Mouse (Mus musculus): ENCODE measurements around the gene Baz2b. TPM values are rescaled to one million over a fixed set of nuclear protein-coding genes. Genes with fewer than 3 reads are reported as not detected.
A peak's percentile ranks its signal among the peaks of the same experiment; 100 is the strongest.
"Not testable (repeated sequence)": the region's sequence is repeated elsewhere in the genome, so short reads cannot be mapped to it uniquely, and the experiment has no call there.

Baz2b gene
- total RNA-seq, 2 experiments from 2014 or later, result 29.5 to 35.1 TPM

DNA sequence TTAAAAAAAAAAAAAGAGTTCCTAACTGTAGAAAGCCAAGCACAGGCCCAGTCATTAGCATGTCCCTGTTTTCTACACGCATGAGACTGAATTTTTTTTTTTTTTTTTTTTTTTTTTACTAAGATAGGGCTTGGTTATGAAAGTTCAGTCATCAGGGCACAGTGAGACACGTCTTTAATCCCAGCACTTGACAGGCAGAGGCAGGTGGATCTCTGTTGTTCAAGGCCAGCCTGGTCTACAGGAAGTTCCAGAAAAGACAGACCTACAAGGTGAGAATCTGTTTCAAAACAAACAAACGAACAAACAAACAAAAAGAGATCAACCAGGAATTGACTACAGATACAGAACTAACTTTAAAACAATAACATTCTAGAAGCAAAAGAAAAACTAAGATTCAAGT is 100.6 kb downstream of the Baz2b start:
- DNase-seq (ENCODE audit: low spot score), result no peak

DNA sequence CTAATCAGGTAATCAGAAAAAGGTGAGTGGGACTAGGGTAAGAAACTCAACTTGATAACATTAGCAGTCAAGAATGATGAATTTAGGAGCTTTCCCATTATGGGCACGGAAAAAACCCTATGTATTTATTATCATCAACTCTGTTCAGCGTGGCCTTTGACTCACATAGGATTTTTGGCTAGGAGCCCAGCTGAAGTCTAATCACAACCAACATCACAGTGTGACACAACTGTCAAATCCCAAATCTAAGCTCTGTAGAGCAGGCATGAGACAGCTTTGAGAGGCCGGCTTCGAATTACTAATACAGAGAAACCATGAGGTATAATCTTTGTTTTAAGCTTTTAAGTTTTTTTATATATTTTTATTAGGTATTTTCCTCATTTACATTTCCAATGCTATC is 113.0 kb downstream of the Baz2b start:
- DNase-seq (ENCODE audit: low spot score), result no peak

DNA sequence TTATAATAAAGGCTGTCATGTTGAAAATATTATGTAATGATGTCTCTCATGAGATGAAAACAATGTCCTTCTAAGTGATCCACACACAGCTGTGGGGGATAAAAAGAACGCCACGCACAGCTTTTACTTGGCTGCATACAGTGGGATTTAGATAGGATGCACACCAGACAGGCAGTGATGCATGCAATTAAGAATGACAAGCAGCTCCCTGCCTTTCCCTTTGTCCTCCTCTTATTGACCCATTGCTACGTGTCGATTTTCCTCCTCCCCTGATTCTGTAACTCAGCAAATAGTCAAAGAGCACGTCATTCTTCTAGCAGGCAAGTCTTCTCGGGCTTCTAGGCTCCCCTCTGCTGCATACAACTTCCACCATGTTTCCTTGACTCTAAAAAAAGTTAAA is 119.4 kb downstream of the Baz2b start:
- DNase-seq (ENCODE audit: low spot score), result no peak

DNA sequence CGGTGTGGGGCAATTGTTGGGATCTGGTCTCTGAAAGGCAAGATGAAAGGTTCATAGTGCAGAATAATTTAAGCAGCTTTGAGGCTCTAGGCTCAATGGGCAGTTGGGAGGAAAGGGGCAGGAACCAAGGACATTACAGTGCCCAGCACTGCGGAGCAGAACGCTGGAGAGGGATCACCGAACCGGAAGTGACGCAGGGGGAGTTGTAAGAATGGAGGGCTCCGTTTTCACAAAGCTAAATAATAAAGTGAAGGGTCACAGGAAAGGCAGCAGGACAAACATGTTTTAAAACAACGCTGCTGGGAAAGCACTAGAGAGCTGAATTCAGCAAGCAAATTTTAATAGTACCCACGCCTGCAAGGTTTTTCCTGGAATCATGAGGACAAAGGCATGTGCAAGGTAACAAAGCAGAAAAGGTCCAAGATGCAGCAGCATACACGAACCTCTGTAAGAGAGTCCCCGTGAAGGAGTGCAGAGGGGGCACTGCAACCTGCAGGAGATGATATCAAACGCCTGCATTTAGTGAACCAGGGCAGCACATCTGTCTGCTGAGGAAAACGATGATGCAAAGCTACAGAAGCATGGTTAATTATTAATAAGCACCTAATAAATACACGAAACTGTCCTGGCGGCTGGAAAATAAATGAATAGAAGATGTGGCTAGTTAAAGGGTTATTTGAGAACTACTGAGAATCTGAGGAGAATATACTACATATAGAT is 120.0 kb downstream of the Baz2b start:
- DNase-seq (ENCODE audit: low spot score), result no peak

DNA sequence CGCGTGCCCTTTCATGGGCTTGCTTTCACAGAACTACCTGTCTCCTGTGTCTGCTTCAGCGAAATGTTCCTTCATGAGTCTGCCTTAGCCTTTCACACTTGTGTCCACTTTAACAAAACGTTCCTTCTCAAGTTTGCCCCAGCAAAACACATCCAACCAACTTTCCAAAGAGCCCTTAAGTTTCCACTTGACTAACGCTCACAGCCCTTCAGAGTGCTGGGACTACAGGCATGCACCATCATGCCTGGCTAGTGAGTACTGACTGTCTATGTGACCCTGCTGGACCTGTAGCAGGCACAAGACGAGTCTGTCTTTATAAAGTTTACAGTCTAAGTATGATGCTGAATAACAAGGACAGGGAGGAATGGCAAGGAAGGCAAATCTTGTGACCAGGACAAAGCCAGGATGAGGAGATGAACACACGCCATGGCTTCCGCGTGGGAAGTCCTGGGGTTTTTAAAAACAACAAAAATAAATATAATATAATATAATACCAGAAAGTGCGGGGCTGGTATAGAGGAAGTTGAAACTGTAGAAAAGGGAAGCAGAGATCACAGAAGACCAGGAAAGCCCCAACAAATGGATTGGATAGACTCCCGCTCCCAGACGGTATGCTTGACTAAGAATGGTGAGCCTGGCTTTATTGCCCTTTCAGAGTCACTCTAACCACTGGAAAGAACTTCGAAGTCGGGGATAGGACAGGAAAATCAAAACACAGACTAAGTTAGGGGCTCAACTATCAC is 120.7 kb downstream of the Baz2b start:
- no peak for DNase-seq (ENCODE audit: low spot score)

DNA sequence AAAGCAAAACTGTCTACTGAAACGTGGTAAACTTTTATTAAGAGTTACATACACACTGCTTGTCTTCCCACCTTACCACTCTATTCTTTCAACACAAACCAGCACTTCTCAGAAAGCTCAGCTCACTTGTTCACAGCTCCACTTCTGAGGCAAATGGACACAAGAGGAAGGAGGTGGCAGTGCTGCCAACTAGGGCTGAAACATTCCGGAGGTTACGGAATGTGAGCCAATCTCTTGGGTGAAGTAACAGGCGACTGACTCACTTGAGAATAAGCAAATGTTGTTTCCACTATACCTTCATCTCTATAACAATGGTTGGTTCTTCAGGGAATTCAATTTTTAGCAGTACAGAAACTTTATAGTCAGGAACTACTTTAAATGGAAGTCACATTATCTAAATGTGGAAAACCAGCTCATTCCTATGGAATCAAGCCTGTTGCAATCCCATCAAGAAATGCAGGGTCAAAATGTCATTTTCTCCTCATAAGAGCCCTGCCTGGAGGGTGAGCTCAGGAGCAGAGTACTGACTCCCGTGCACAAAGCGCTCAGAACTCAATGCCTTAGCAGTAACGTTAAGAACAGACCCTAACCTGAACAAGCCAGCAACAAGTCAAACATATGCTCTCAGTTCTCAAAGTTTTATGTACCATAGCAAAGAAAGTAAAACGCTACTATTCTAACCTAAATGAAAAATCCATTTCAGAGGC is 123.3 kb downstream of the Baz2b start:
- peak; percentile 58 for DNase-seq (ENCODE audit: low spot score)

DNA sequence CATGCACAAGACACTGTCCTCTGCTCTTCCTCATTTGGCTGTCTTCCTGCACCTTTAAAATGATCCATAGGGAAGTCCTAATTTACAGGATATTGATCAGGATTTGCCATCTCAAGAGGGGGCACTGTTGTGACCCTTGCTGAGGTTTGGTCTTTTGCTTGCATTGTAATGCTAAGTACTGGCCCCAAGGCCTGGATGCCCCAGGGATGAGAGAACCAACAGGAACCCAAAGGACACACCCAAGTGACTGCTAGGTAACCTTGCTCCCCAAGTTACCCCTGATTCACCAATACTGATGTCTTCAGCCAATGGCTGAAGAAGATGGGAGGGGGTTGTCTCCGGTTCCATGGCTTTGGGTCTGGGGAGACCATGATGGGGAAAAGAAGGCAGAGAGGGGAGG is 124.8 kb downstream of the Baz2b start:
- no peak for DNase-seq (ENCODE audit: low spot score)

DNA sequence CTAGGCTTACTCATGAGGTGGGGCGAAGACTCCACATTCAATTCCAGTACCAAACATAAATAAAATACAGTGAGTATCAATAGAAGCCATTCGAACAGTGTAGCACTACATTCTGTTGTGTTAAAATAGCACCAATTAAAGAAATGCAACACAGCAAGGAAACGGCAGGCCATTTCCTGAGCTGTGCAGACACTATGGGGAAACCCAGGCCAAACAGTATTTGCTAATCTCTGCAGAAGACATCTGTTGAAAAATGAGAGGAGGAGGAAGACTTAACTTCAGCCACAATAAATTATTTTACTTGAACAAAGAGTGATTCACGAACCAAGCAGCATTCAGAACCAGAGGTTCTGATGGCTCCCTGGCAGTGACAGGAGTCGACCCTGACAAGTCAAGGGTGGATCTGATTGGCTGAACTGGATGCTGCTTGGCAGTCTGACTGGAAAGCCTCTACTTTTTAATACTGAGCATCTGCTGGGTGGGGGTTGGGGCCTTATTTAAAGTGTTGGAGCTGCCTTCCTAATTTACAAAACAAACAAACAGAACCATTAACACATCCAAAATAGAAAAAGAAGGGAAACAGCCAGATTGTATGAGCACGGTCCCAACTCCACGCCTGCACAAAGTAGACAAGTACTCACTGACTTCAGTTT is 126.5 kb downstream of the Baz2b start:
- DNase-seq (ENCODE audit: low spot score), result peak; percentile 21

DNA sequence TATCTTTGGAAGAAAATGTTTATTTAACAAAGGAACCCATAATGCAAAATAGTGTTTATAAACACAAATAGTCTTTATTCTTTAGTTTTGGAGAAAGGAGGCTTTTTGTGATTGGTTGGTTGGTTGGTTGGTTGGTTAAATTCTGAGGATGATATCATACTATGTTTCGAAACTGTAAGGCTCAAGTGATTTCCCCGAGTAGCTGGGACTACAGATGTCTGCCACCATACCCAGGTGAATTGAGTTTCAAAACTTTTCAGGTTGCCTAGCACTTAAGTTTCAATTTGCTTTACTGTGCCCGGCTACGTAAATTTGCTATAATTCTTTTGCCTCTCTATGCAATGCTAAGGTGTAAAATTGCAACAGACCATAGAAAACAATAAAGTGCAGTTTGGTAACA is 127.4 kb downstream of the Baz2b start:
- DNase-seq (ENCODE audit: low spot score), result no peak

DNA sequence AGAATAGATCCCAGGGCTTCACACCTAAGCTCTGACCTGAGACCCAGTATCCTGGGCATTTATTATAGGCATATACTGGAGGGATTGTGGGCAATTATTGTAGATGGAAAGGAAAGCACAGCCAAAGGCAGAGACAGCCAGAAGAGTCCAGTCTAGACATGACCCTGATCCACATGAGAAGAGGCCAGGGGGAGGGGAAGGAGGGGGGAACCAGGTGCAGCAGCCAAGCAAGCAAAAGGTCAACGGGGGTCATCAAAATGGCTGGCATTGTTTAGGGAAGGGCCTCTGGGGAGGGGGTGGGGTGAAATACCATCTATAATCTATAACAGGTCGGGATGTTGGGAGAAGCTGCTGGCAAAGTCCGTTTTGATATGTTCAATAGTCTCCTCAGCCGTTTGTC is 128.8 kb downstream of the Baz2b start:
- no peak for DNase-seq (ENCODE audit: low spot score)

DNA sequence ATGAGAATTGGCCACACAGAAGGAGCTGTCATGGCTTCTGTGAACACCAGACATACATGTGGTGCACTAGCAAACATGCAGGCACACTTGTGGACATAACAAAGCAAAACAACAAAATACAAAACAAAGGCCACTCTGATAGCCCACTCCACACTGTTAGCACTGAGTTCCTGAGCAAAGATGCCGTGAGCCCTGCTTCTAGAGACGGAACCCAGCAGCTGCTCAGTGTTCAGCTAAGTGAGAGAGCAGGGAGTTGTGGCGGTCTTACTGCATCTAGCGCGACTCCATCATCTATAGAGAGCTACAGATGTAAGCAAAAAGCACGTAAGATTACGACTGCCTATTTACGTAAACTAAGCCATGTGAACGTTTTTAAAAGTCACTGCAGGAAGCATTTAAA is 132.0 kb downstream of the Baz2b start:
- DNase-seq (ENCODE audit: low spot score), result no peak

DNA sequence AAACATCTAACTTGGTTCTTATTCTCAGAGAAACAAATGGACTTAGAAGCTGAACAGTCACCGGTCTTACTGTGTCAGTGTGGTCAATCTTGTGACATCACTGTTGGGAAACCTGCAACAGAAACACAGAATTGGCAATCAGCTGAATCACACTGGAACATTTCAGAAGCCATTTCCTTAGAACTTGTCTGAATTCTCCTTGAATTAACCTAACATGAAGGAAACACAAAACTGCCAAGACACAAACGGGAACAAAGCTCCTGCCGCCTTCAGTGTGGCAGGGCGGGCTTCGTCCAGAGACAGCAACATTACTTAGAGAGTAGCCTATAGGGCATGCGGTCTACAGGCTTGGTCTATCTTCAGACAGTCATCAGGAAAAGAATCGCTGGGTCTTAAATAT is 132.8 kb downstream of the Baz2b start:
- no peak for DNase-seq (ENCODE audit: low spot score)

DNA sequence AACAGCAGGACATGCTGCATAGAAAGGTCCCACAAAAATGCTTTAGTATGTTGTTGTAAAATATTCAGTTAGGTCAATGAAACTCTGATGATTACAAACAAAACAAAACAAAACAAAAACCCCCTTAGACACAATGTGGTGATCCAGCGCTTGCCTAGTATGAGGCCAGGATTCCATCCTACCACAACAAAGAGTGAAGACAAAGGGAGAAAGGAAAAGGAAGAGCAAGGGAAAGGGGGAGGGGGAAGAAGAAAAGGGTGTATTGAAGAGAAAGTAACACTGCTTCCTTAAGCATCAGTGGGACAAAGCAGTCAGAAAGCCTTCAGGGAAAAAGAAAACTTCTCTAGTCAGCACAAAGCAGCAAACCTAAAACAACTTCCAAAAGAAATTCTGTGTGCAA is 133.6 kb downstream of the Baz2b start:
- no peak for DNase-seq (ENCODE audit: low spot score)

DNA sequence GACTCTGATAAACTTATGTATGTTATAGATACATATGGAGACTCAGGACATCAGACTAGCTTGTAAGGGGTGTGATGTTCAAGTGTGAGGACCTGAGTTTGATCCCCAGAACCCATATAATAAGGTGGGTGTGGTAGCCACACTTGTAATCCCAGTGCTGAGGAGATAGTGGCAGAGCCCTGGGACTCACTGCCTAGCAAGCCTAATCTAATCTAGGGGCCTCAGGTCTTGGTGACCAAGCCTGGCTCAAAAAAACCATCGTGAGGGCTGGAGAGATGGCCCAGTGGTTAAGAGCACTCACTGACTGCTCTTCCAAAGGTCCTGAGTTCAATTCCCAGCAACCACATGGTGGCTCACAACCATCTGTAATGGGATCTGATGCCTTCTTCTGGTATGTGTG is 135.8 kb downstream of the Baz2b start:
- not testable (repeated sequence) for DNase-seq (ENCODE audit: low spot score)

DNA sequence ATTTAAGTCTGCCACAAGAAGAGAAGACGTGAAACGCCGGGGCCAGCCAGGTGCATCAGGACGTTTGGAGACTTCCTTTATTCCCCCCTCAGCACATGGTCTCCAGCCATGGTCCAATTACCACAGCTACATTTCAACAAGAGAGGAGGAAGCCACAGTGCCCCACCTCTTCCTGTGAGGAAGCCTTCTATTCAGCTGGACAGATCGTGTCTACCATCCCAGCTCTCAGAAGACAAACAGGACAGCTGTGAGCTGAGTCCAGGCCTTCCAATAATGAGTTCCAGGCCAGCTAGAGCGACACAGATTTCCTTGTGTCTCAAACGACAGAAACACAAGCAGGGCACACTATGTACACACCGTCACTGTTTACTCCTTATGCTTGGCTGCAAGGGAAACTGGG is 137.8 kb downstream of the Baz2b start:
- DNase-seq (ENCODE audit: low spot score), result peak; percentile 62

DNA sequence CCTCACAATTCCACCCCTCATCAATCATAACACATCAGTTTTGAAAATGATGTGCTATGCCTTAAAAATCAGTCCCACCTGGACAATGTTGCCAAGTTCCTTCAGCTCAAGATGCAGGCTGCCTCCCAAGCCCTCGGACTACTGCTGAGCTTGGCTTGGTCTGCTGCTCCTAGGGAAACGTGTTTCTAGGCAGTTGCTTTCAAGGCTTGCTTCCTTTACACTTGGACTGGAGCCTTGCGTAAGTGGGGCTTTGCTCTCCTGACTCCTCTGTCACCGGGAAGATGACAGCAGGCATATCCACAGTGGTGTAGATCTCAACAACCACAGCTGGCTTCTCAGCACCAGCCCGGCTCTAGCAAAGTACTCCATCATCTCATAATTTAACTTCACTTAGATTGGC is 138.7 kb downstream of the Baz2b start:
- no peak for DNase-seq (ENCODE audit: low spot score)

DNA sequence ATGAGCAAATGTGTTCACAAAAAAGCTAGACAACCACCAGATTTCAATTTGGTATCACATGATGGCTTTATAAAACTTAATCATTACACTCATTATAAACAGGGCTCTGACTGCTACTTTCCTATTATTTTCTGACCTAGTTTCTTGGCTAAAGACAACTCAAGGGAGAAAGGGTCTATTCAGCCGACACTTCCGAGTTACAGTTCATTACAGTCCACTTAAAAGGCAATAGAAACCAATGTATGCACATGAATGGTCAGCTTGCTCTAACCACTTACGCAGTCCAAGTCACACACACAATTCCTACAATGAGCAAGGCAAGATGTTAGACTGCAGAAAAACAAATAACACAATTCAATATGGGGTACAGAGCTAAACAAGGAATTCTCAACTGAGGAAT is 141.2 kb downstream of the Baz2b start:
- no peak for DNase-seq (ENCODE audit: low spot score)

DNA sequence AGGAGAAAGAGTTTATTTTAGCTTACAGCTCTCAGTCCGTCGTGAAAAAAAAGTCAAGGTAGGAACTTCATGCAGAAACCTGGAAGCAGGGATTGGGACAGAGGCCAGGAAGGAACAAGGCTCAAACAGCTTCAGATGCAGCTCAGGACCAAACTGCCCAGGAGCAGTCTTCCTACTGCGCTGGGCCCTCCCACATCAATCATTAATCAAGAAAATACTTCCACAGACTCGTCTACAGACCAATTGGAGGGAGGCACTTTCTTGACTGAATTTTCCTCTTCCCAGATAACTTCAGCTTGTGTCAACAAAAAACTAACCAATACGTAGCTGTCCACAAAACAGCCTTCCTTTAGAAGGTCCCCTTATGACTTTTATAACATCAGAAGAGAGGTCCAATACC is 144.2 kb downstream of the Baz2b start:
- no peak for DNase-seq (ENCODE audit: low spot score)

DNA sequence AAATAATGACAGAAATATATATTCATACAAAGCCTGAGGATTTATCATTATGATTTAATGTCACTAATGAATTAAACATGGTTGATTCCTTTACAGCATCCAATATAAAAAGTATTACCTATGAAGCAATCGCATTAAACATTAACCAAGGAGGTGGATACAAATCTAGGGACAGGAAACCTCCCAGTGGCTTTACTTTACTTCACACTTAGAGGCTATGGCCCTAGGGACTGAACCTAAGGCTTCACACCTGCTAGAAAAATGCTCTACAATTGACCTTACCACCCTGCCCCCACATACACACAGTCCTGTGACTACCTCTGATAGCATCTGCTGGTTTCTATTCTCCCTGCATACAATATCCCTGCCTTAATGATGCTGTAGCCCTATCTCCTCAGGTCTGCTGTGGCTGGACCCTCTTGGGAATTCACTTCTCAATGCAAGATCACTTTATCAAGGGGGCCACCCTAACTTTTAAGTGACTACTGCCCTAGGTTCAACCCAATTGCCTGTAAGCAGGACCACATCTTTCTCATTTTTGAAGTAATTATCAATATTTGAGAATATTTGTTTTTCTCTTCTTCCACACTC is 149.4 kb downstream of the Baz2b start:
- no peak for DNase-seq (ENCODE audit: low spot score)

DNA sequence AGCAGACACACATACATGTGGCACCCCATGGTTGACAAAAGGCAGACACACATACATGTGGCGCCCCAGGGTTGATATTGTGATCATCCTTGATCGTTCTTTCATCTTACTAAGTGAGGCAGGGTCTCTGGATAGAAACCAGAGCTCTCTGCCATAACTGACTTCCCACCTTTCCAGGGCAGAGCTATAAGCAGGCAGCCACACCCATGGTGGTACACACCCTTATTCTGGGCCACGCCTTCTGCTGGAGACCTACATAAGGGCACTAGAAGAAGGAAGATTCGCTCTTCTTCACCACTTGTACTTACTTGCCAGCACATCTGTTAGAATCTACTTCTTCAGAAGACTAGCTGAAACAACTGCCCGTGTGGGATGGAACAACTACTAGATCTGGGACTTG is 150.3 kb downstream of the Baz2b start:
- no peak for DNase-seq (ENCODE audit: low spot score)

DNA sequence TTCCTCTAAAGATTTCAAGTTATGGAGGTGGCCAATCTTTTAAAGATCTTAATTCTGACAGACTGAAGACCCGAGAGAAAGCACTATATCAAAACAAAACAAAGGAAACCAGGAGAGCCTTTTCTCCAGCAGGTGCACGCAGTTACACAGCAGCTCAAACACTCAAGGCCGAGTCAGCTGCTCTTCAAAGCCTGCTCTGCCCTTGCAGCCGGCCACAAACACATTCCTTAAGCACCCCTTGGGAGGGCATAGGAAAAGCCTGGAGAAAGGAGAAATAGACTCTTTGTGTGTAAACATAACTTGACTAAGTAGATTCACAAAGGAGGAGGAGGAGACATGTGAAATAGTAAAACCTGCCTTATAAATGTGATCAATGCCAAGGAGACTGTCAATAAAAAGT is 153.6 kb downstream of the Baz2b start:
- DNase-seq (ENCODE audit: low spot score), result no peak

All from gastrocnemius, adult 18-20 months (tissue).